ENCODE assay signal across 18 mouse cellular contexts in the genomic region with DNA sequence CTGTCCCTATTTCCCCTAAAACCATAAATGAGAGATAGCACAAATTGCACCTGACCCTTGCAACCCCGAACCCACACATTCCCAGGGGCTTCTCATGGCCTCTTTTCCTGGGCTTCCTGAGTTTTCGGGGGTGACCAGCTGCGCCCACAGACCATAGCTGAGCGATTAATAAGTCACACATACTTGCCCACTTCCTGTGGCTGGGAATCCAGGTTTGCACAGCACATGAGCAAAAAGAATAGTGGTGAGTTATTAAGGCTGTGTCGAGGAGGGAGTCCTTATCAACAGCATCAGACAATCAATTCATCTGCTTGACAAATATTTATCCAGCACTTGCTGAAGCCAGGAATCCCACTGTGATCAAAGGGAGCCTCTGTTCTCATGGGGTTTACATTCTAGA.
"Had no signal": no experiment of that assay in that cellular context is flagged by ENCODE, and none has a peak within 500 bp of the region (broad histone marks: within the 10 kb centered on the region; RNA-seq: fewer than 3 reads in every experiment).

No protein-coding gene starts in this region.

- H3K27ac ChIP-seq: left cerebral cortex, adult 2 months; liver, embryonic 13.5 days; macrophage; midbrain, embryonic 13.5 days; neural tube, embryonic 12.5 days; neural tube, embryonic 15.5 days had no signal

- H3K4me3 ChIP-seq: left cerebral cortex, adult 2 months; liver, embryonic 13.5 days; midbrain, embryonic 13.5 days; neural tube, embryonic 12.5 days; neural tube, embryonic 15.5 days had no signal

- H3K9ac ChIP-seq: liver, embryonic 13.5 days; midbrain, embryonic 13.5 days; neural tube, embryonic 12.5 days; neural tube, embryonic 15.5 days had no signal

- H3K4me2 ChIP-seq: liver, embryonic 13.5 days; midbrain, embryonic 13.5 days; neural tube, embryonic 12.5 days; neural tube, embryonic 15.5 days had no signal

- ATAC-seq: midbrain, embryonic 13.5 days had no signal

- H3K36me3 ChIP-seq: liver, embryonic 13.5 days; midbrain, embryonic 13.5 days; neural tube, embryonic 12.5 days; neural tube, embryonic 15.5 days had no signal

- H3K9me3 ChIP-seq: liver, embryonic 13.5 days; midbrain, embryonic 13.5 days; neural tube, embryonic 12.5 days; neural tube, embryonic 15.5 days had no signal

- DNase-seq: kidney, adult 18-20 months; kidney, postnatal 10 days; kidney, postnatal 36 days; layer of hippocampus, postnatal 36 days; liver, embryonic 13.5 days; lung, adult 2 months; lung, postnatal 10 days; retina, postnatal 1 day; right cerebral cortex, postnatal 25 days; spleen, adult 18-20 months; thymus, adult 2 months; thymus, postnatal 14 days; thymus, postnatal 4 days had no signal

- H3K27me3 ChIP-seq: neural tube, embryonic 15.5 days had no signal
